Mouse (Mus musculus): ENCODE data around the gene Ctbp1.

The Ctbp1 gene

GRCm38 (mm10) chr5:33244377-33244920 is 30.3 kb downstream of the Ctbp1 start:
- DNase-seq (ENCODE audit: low spot score), result no peak

- no peak for DNase-seq (ENCODE audit: low spot score)
These were observed 34.9 kb downstream of the Ctbp1 start for GRCm38 (mm10) chr5:33239934-33240333.

DNA sequence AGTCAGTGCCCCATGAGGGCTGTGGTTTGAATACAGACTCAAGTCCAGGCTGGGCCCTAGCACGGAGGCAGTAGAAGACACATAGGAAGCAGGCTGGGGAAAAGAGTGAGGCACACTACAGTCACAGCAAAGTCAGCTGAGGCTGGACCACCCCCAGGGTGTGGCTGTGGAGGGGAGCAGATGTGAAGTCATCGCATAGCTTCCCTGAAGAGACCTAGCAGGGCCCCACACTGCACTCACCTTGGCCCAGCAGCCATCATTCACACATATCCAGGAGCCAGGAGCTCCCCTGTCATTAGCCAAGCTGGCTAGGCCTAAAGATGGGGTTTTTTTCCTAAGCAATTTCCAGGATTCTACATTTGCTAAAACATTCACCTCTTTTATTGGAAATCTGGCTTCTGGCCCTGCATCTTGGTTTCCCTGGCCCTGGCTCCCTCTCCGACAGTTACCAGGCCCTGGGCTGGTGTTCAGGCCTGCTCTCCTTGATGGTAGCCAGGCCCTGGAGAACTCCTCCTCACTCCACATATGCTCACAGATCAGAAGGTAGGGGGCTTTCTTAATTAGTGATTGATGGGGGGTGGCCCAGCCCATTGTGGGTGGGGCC is 35.6 kb downstream of the Ctbp1 start:
- no peak for DNase-seq (ENCODE audit: low spot score)

DNA sequence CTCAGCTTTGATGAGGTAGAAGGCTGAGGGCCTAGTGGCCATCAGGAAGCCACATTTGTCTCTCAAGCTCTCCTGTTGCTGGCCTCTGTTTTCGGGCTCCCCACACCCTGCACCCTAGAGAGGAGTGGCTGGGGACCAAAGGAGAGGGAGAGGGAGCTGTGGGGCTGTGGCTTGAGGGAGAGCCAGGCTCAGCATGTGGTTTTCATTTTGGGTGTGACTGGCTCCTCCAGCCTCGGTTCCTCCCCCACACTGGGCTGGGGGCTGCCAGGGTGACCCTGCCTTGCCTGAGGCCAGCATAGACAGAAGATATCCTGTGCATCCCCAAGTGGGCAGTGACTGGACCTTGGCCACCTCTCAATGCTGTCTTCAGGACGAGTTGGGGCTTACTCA is 36.5 kb downstream of the Ctbp1 start:
- DNase-seq (ENCODE audit: low spot score), result no peak

- DNase-seq (ENCODE audit: low spot score), result no peak
These were observed 37.1 kb downstream of the Ctbp1 start for GRCm38 (mm10) chr5:33237600-33238255.

- no peak for DNase-seq (ENCODE audit: low spot score)
These were observed 40.3 kb downstream of the Ctbp1 start for GRCm38 (mm10) chr5:33234391-33235031.

GRCm38 (mm10) chr5:33232791-33233190 is 42.0 kb downstream of the Ctbp1 start:
- DNase-seq (ENCODE audit: low spot score), result no peak

- DNase-seq (ENCODE audit: low spot score), result no peak
These were observed 44.5 kb downstream of the Ctbp1 start for GRCm38 (mm10) chr5:33230285-33230684.

DNA sequence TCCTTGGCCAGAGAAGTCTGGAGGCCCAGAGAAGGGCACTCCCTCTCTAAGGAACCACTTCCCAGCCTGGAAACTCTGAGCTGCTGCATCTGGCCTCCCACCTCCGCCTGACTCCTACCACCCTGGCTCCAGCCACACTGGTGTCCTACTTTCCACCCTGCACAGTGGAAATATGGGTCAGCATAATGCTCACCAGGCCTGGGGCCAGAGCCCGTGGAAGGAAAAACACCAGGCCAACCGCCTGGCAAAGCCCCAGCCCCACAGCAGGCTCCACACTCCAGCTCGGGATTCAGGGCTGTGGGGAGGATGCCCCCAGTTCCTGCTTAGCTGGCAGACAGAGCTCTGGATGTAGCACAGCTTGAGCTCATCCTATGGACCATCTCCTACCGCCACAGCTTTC is 46.4 kb downstream of the Ctbp1 start:
- DNase-seq (ENCODE audit: low spot score), result peak; percentile 18

- DNase-seq (ENCODE audit: low spot score), result no peak
These were observed 49.1 kb downstream of the Ctbp1 start for GRCm38 (mm10) chr5:33225673-33226072.

DNA sequence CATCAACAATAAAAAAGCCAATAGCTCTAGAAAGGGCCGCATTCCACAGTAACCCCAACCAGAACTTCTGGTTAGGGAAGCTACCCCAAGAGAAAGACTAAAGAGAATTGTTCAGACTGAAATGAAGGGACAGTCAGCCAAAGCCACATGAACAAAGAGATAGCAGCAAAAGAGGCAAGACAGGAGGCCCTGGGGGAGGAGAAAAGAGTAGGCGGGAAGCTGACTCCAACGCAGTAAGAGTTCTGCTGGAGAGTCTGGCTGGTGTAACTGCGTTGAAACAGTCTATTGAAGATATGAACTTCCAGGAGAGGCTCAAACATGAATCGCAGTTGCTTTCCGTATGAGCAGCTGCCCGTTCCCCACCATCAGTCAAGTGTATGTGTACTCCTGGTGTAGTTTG is 50.3 kb downstream of the Ctbp1 start:
- DNase-seq (ENCODE audit: low spot score), result no peak

DNA sequence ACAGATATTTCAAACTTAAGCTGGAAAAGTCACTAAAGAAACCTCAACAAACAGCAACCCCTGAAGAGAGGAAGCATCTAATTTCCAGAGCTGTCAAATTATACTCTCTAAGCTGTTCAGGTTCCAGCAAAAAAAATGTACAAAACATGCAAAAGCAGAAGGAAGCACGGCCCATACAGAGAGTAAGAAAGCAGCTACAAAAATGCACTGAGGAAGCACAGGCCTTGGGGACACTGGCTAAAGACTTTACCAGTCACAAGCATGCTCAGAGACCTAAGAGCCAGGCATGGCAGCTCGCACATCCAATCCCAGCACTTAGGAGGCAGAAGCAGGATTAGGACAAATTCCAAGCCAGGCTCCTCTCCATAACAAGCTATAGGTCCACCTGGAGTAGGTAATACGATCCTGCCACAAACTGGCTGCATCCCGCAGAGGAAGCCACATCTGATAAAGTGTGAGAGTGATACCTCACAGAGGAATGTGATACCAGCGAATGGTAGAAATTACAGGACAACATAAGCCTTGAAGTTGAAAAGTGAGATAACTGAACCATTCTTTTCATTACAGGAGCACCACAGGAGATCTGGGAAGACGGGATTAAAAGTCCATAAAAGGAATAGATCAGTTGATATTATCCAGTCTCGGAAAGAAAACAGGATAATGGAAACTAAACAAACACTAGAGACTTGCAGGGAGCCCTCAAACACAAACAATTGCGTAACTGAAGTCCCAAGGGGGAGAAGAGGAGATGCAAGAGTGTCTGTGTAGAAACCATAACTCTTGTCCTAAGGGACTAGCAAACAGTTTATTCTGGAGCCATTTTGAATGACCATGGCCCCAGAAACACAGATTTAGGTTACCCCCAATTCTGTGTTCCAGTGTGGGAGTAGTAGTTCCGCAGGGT is 51.7 kb downstream of the Ctbp1 start:
- DNase-seq (ENCODE audit: low spot score), result no peak

GRCm38 (mm10) chr5:33222389-33222788 is 52.4 kb downstream of the Ctbp1 start:
- DNase-seq (ENCODE audit: low spot score), result no peak

DNA sequence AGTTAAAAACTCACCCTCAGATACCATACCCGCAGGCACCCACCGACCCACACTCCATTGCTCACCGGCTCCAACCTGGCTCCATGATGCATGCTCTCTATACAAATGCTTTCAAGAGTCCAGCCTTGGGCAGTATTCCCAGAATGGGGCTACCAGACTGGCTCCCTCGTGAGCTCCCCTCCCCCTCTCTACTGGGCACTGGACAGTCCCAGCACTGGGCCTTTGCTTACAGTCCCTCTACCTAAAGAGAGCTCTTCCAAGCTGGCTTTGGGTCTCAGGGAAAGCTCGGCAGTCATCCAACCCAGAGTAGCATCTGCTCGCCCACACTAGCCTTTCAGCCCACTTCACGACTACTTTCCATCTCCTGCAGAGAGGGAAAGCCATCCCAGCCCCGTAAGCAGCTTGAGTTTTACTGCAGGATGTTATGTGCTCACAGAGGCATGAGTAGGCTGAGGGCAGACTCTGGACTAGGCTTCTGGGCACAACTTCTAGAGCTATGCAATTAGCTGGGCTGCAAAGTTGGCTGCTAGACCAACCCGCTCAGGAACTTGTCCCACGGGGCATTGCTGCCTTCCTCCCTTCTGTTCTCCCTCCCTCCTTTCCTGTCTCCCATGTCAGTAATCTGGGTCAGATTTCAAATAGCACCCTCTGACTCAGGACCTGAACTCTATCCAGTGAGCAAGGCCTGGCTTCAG is 54.3 kb downstream of the Ctbp1 start:
- peak; percentile 15 for DNase-seq (ENCODE audit: low spot score)

GRCm38 (mm10) chr5:33219831-33220230 is 55.0 kb downstream of the Ctbp1 start:
- no peak for DNase-seq (ENCODE audit: low spot score)

GRCm38 (mm10) chr5:33218746-33219449 is 55.9 kb downstream of the Ctbp1 start:
- no peak for DNase-seq (ENCODE audit: low spot score)

GRCm38 (mm10) chr5:33218081-33218480 is 56.7 kb downstream of the Ctbp1 start, which contains the start of gene Spon2:
Gene Spon2, minus strand, starts transcription at chr5:33218455.
- no peak for DNase-seq (ENCODE audit: low spot score)

GRCm38 (mm10) chr5:33217663-33218062 is 57.1 kb downstream of the Ctbp1 start:
- DNase-seq (ENCODE audit: low spot score), result no peak

DNA sequence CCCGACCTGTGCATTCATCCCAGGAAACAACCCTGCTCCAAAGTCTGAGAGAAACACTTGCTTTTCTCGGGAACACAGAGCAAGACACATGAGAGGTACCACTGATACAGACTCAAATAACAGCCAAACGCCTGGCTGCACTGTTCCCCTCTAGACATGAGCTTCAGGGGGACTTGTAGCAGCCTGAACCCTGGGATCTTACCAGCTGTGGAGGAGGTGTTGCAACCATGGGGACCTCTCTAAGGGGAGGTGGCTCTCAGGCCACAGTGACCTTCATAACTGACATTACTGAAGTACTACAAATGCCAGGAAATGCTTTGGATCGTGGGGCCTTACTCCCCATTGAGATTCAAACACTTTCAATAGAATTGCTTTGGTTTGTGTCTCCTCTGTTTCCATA is 60.1 kb downstream of the Ctbp1 start:
- no peak for DNase-seq (ENCODE audit: low spot score)

- no peak for DNase-seq (ENCODE audit: low spot score)
These were observed 63.5 kb downstream of the Ctbp1 start for GRCm38 (mm10) chr5:33211254-33211653.

DNA sequence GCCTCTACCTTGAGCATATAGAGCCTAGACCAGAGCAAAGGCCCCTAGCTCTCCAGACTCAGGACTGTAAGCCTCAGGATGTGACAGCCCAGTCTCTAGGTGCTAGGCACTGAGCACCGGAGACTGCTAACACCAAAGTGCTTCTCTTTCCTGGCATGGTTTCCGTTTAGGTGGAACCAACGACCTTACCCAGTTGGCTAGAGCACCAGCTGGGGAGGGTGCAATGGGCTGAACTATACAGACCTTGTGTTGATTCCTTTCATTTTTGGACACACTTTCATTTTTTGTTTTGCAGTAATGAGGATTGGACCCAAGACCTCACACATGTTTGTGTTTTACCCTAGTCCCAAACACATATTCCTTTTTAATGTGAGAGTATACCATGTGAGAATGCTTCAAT is 64.3 kb downstream of the Ctbp1 start:
- DNase-seq (ENCODE audit: low spot score), result no peak
